Mouse (Mus musculus): ENCODE measurements around the gene Fam219b. TPM values are rescaled to one million over a fixed set of nuclear protein-coding genes. Genes with fewer than 3 reads are reported as not detected.

Fam219b gene
- polyA plus RNA-seq, 1 experiment from 2014 or later, result 13.3 TPM

DNA sequence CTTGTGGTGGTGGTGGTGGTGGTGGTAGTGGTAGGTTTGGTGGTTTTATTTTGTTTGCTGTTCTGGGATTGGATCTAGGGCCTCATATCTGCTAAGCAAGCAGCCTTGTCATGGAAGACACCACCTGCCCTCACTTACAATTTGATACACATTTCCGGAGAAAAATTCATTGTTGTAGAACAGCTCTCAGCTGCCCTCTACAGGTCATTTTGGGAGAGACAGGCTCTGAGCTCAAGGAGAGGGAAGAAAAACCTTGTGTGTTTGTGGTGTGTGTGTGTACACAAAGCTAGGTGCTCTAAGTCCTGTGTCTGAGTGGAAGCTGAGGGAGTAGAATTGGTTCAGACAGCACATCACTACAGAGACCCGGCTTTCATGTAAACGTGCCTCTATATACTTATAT is 20.2 kb upstream of the Fam219b start:
- Histone ChIP-seq H3K9me3 (ENCODE audit: control insufficient read depth, low read length) (no peaks in the 10 kb centered on the region), H3K36me3 (ENCODE audit: control insufficient read depth, insufficient read depth, low read length) (no peaks in the 10 kb centered on the region), H3K9ac (ENCODE audit: low read length) (no peak overlapping the region), H3K4me1 (ENCODE audit: control insufficient read depth in 2 of 2, insufficient read depth in 2 of 2, low read length in 2 of 2) (no peaks in the 10 kb centered on the region), H3K4me3 (ENCODE audit: control insufficient read depth in 1 of 2, insufficient read depth in 1 of 2, low read depth in 1 of 2, low read length in 2 of 2) (no peak overlapping the region), H3K27ac (replicated peaks in 1 of 2; ENCODE audit: control insufficient read depth in 1 of 2, insufficient read depth in 1 of 2, low read depth in 2 of 2, low read length in 2 of 2) (no peak overlapping the region), H3K4me2 (ENCODE audit: low read length) (no peak overlapping the region), H3K27me3 (ENCODE audit: control insufficient read depth, insufficient read depth, low read length) (no peaks in the 10 kb centered on the region)
- ATAC-seq (ENCODE audit: insufficient number of reproducible peaks, insufficient read depth, low FRiP score, low read depth), result no peak
- 8% methylated on average over 3 of the region's 3 CpGs for WGBS

- no peaks in the 10 kb centered on the region for H3K9me3 ChIP-seq (ENCODE audit: control insufficient read depth, low read length)
- H3K36me3 ChIP-seq (ENCODE audit: control insufficient read depth, insufficient read depth, low read length), result 0 out of 2 replicates have a peak, but pooled peaks cover 6% of the 10 kb centered on the region
- ATAC-seq (ENCODE audit: insufficient number of reproducible peaks, insufficient read depth, low FRiP score, low read depth), result peak; percentile 22; the same call in 1 of the 2 replicates
- 23% methylated on average over 16 of the region's 16 CpGs for WGBS
- no peaks in the 10 kb centered on the region for H3K27me3 ChIP-seq (ENCODE audit: control insufficient read depth, insufficient read depth, low read length)
- peaks cover 3 to 21% of the 10 kb centered on the region in 2 experiments for H3K4me1 ChIP-seq (ENCODE audit: control insufficient read depth in 2 of 2, insufficient read depth in 2 of 2, low read length in 2 of 2)
- peak overlapping the region; percentile 99 for H3K9ac ChIP-seq (ENCODE audit: low read length)
- peak overlapping the region; percentile 44 to 99 for H3K27ac ChIP-seq (replicated peaks in 1 of 2; ENCODE audit: control insufficient read depth in 1 of 2, insufficient read depth in 1 of 2, low read depth in 2 of 2, low read length in 2 of 2)
- H3K4me2 ChIP-seq (ENCODE audit: low read length), result peak overlapping the region; percentile 78
- H3K4me3 ChIP-seq (ENCODE audit: control insufficient read depth in 1 of 2, insufficient read depth in 1 of 2, low read depth in 1 of 2, low read length in 2 of 2), result peak overlapping the region; percentile 91 to 98
Observed at GRCm38 (mm10) chr9:57520375-57521055, 16.8 kb upstream of the Fam219b start.

DNA sequence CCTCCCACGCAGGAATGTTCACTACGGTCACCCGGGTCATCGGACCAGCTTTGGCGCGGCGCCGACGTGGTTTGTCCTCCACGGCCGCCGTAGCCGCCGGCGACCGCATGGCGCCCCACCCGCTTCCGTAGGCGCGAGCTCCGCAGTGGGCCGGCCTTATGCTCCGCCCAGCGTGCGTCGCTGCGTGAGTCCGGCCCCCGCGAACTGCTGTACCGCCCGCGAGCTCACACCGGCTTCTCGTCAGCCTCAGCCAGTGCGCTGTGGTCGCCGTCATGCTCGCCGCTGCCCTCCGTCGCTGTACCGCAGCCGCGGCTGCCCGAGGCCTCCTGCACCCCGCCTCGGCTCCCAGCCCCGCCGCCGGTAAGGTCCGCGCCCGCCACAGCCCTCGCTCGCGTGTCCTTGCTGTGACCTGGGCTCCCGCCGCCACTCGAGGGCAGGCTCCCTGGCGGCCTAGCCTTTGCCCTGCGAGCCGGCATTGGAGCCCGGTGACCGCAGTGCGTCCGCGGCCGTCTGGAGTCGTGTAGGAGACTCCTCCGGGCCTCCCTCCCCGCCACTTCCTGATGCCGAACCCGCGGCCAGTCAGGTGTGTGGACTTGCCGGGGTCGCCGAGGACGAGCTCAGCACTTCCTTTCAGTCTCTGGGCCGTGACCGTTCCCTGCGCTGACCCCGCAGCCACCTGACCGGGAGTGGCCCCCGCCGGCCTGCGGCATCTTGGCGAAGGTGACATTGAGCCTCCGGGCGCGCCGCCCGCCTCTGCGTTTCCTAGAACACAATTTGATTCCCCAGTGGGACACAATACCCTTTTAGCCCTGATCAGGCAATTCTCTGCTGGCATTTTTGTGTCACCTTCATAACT is 16.0 kb upstream of the Fam219b start, which contains the start of gene Cox5a:
Gene Cox5a, plus strand, starts transcription at position 219 of the 856 bp plus-strand sequence.
- peak; percentile 96 for ATAC-seq (ENCODE audit: insufficient number of reproducible peaks, insufficient read depth, low FRiP score, low read depth)
- H3K27ac ChIP-seq (replicated peaks in 1 of 2; ENCODE audit: control insufficient read depth in 1 of 2, insufficient read depth in 1 of 2, low read depth in 2 of 2, low read length in 2 of 2), result peak within 1 kb of the TSS; percentile 96 to 99
- no peaks in the 10 kb centered on the region for H3K27me3 ChIP-seq (ENCODE audit: control insufficient read depth, insufficient read depth, low read length)
- peak within 1 kb of the TSS; percentile 91 to 98 for H3K4me3 ChIP-seq (ENCODE audit: control insufficient read depth in 1 of 2, insufficient read depth in 1 of 2, low read depth in 1 of 2, low read length in 2 of 2)
- H3K9me3 ChIP-seq (ENCODE audit: control insufficient read depth, low read length), result no peaks in the 10 kb centered on the region
- WGBS, result under 1% methylated on average over 94 of the region's 95 CpGs
- peaks cover 3 to 27% of the 10 kb centered on the region in 2 experiments for H3K4me1 ChIP-seq (ENCODE audit: control insufficient read depth in 2 of 2, insufficient read depth in 2 of 2, low read length in 2 of 2)
- 0 out of 2 replicates have a peak, but pooled peaks cover 10% of the 10 kb centered on the region for H3K36me3 ChIP-seq (ENCODE audit: control insufficient read depth, insufficient read depth, low read length)
- peak within 1 kb of the TSS; percentile 99 for H3K9ac ChIP-seq (ENCODE audit: low read length)
- peak within 1 kb of the TSS; percentile 78 for H3K4me2 ChIP-seq (ENCODE audit: low read length)

GRCm38 (mm10) chr9:57522114-57522860 is 15.0 kb upstream of the Fam219b start:
- H3K4me2 ChIP-seq (ENCODE audit: low read length), result peak overlapping the region; percentile 78
- H3K27ac ChIP-seq (replicated peaks in 1 of 2; ENCODE audit: control insufficient read depth in 1 of 2, insufficient read depth in 1 of 2, low read depth in 2 of 2, low read length in 2 of 2), result peak overlapping the region; percentile 96 to 99
- 0 out of 2 replicates have a peak, but pooled peaks cover 10% of the 10 kb centered on the region for H3K36me3 ChIP-seq (ENCODE audit: control insufficient read depth, insufficient read depth, low read length)
- peak overlapping the region; percentile 91 to 98 for H3K4me3 ChIP-seq (ENCODE audit: control insufficient read depth in 1 of 2, insufficient read depth in 1 of 2, low read depth in 1 of 2, low read length in 2 of 2)
- WGBS, result 15% methylated on average over 7 of the region's 7 CpGs
- no peaks in the 10 kb centered on the region for H3K9me3 ChIP-seq (ENCODE audit: control insufficient read depth, low read length)
- peaks cover 3 to 27% of the 10 kb centered on the region in 2 experiments for H3K4me1 ChIP-seq (ENCODE audit: control insufficient read depth in 2 of 2, insufficient read depth in 2 of 2, low read length in 2 of 2)
- no peak for ATAC-seq (ENCODE audit: insufficient number of reproducible peaks, insufficient read depth, low FRiP score, low read depth)
- no peaks in the 10 kb centered on the region for H3K27me3 ChIP-seq (ENCODE audit: control insufficient read depth, insufficient read depth, low read length)
- H3K9ac ChIP-seq (ENCODE audit: low read length), result peak overlapping the region; percentile 99

DNA sequence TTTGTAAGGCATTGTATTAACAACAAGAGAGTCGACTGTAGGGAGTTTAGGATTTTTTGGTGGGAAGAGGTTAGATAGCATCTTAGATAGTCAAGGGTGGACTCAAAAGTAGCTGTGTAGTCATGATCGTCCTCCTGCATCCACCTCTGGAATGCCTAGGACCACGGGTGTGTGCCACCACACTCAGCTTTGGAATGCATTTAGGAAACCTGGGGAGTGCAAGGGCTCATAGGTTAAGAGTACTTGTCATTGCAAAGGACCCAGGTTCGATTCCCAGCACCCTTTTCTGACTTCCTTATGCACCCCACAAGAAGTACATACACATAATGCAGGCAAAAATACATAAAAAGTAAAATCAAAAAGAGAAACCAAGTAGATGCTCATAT is 14.5 kb upstream of the Fam219b start:
- H3K4me1 ChIP-seq (ENCODE audit: control insufficient read depth in 2 of 2, insufficient read depth in 2 of 2, low read length in 2 of 2), result peaks cover 3 to 27% of the 10 kb centered on the region in 2 experiments
- peak overlapping the region; percentile 78 for H3K4me2 ChIP-seq (ENCODE audit: low read length)
- H3K27me3 ChIP-seq (ENCODE audit: control insufficient read depth, insufficient read depth, low read length), result no peaks in the 10 kb centered on the region
- H3K27ac ChIP-seq (replicated peaks in 1 of 2; ENCODE audit: control insufficient read depth in 1 of 2, insufficient read depth in 1 of 2, low read depth in 2 of 2, low read length in 2 of 2), result no peak overlapping the region
- 0 out of 2 replicates have a peak, but pooled peaks cover 10% of the 10 kb centered on the region for H3K36me3 ChIP-seq (ENCODE audit: control insufficient read depth, insufficient read depth, low read length)
- H3K9me3 ChIP-seq (ENCODE audit: control insufficient read depth, low read length), result no peaks in the 10 kb centered on the region
- H3K9ac ChIP-seq (ENCODE audit: low read length), result peak overlapping the region; percentile 99
- WGBS, result 54% methylated on average over 4 of the region's 4 CpGs
- no peak for ATAC-seq (ENCODE audit: insufficient number of reproducible peaks, insufficient read depth, low FRiP score, low read depth)
- peak overlapping the region; percentile 91 to 98; a peak in 3 of 4 replicates for H3K4me3 ChIP-seq (ENCODE audit: control insufficient read depth in 1 of 2, insufficient read depth in 1 of 2, low read depth in 1 of 2, low read length in 2 of 2)

DNA sequence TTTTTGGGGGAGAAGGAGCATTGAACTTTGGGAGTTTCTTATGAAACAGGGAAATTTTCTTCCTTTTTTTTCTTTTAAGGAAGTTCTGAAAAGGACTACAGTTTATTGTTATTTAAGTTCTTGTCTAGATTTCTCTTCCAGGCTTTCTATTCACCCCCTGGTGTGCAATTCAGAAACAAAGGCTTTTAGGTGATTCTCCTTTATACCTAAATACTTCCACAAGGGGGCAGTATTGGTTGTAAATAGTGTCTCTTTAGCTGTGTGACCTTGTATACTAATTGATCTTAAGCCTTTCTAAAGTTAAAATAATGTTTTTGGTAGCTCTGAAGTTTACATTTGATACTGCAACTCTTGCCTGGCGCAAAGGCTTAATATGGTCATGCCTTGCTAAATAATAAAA is 13.6 kb upstream of the Fam219b start:
- whole genome bisulfite sequencing, result 87% methylated on average over 1 of the region's 1 CpGs
- H3K4me2 ChIP-seq (ENCODE audit: low read length), result peak overlapping the region; percentile 78
- peak overlapping the region in 1 of 2 experiments; percentile 4; a peak in 1 of 4 replicates for H3K4me3 ChIP-seq (ENCODE audit: control insufficient read depth in 1 of 2, insufficient read depth in 1 of 2, low read depth in 1 of 2, low read length in 2 of 2)
- ATAC-seq (ENCODE audit: insufficient number of reproducible peaks, insufficient read depth, low FRiP score, low read depth), result no peak
- H3K4me1 ChIP-seq (ENCODE audit: control insufficient read depth in 2 of 2, insufficient read depth in 2 of 2, low read length in 2 of 2), result peaks cover 3 to 27% of the 10 kb centered on the region in 2 experiments
- no peaks in the 10 kb centered on the region for H3K9me3 ChIP-seq (ENCODE audit: control insufficient read depth, low read length)
- H3K27ac ChIP-seq (replicated peaks in 1 of 2; ENCODE audit: control insufficient read depth in 1 of 2, insufficient read depth in 1 of 2, low read depth in 2 of 2, low read length in 2 of 2), result no peak overlapping the region
- no peaks in the 10 kb centered on the region for H3K27me3 ChIP-seq (ENCODE audit: control insufficient read depth, insufficient read depth, low read length)
- no peak overlapping the region for H3K9ac ChIP-seq (ENCODE audit: low read length)
- H3K36me3 ChIP-seq (ENCODE audit: control insufficient read depth, insufficient read depth, low read length), result peaks cover 13% of the 10 kb centered on the region

- Histone ChIP-seq H3K4me3 (ENCODE audit: control insufficient read depth in 1 of 2, insufficient read depth in 1 of 2, low read depth in 1 of 2, low read length in 2 of 2) (peak overlapping the region in 1 of 2 experiments; percentile 4; a peak in 1 of 4 replicates), H3K27me3 (ENCODE audit: control insufficient read depth, insufficient read depth, low read length) (no peaks in the 10 kb centered on the region), H3K9me3 (ENCODE audit: control insufficient read depth, low read length) (no peaks in the 10 kb centered on the region), H3K4me1 (ENCODE audit: control insufficient read depth in 2 of 2, insufficient read depth in 2 of 2, low read length in 2 of 2) (peaks cover 3 to 27% of the 10 kb centered on the region in 2 experiments), H3K4me2 (ENCODE audit: low read length) (peak overlapping the region; percentile 78), H3K27ac (replicated peaks in 1 of 2; ENCODE audit: control insufficient read depth in 1 of 2, insufficient read depth in 1 of 2, low read depth in 2 of 2, low read length in 2 of 2) (no peak overlapping the region), H3K36me3 (ENCODE audit: control insufficient read depth, insufficient read depth, low read length) (peaks cover 20% of the 10 kb centered on the region), H3K9ac (ENCODE audit: low read length) (no peak overlapping the region)
- ATAC-seq (ENCODE audit: insufficient number of reproducible peaks, insufficient read depth, low FRiP score, low read depth), result no peak
Observed at GRCm38 (mm10) chr9:57524439-57524838, 12.9 kb upstream of the Fam219b start.

Measured in heart, embryonic 14.5 days (tissue).